Mouse (Mus musculus) MEL (cell line): ENCODE data around the gene Acin1.

Experiments
- BHLHE40 ChIP-seq: IDR thresholded peaks from 2 replicates; pipeline ENCODE4 v1.6.1; 2012; ENCODE audit warnings: low read depth, mild to moderate bottlenecking, inconsistent platforms, low read length, improper control_type of control experiment, borderline replicate concordance
- CTCF ChIP-seq, 3 experiments: IDR thresholded peaks in 2 of 3; conservative IDR thresholded peaks in 1 of 3; 2 replicates each; pipeline ENCODE4 v1.5.1; 2011 to 2012; ENCODE audit warnings: low read length in 3 of 3, low read depth in 2 of 3, mild to moderate bottlenecking in 2 of 3, improper control_type of control experiment in 1 of 3, inconsistent platforms in 1 of 3, mixed read lengths in 1 of 3, moderate library complexity in 1 of 3; ENCODE audit not compliant: control insufficient read depth in 1 of 3, insufficient read depth in 1 of 3, poor library complexity in 1 of 3, severe bottlenecking in 1 of 3
- E2F4 ChIP-seq: IDR thresholded peaks from 2 replicates; pipeline ENCODE4 v1.6.1; 2011; ENCODE audit warnings: low read depth, low read length, improper control_type of control experiment, borderline replicate concordance
- ELF1 ChIP-seq: IDR thresholded peaks from 2 replicates; pipeline ENCODE4 v1.6.1; 2014; ENCODE audit warnings: low read depth, mild to moderate bottlenecking, inconsistent platforms, low read length, improper control_type of control experiment, moderate library complexity
- EP300 ChIP-seq, 2 experiments: IDR thresholded peaks; 2 replicates each; pipeline ENCODE4 v1.6.1; 2011; ENCODE audit warnings: improper control_type of control experiment in 2 of 2, low read length in 2 of 2, low read depth in 1 of 2, mild to moderate bottlenecking in 1 of 2
- HCFC1 ChIP-seq: IDR thresholded peaks from 2 replicates; pipeline ENCODE4 v1.6.1; 2012; ENCODE audit warnings: low read depth, mild to moderate bottlenecking, inconsistent platforms, low read length, improper control_type of control experiment, moderate library complexity
- MAX ChIP-seq: IDR thresholded peaks from 2 replicates; pipeline ENCODE4 v1.6.1; 2011; ENCODE audit warnings: low read length, improper control_type of control experiment
- POLR2A ChIP-seq, 2 experiments: IDR thresholded peaks; 2 replicates each; pipeline ENCODE4 v1.6.1; 2011 to 2012; ENCODE audit warnings: low read length in 2 of 2, mild to moderate bottlenecking in 2 of 2, control low read depth in 1 of 2, improper control_type of control experiment in 1 of 2, low read depth in 1 of 2, moderate library complexity in 1 of 2; ENCODE audit not compliant: control insufficient read depth in 1 of 2, insufficient read depth in 1 of 2, poor library complexity in 1 of 2
- POLR2AphosphoS5 ChIP-seq: IDR thresholded peaks from 2 replicates; pipeline ENCODE4 v1.6.1; 2012; ENCODE audit warnings: low read depth, borderline replicate concordance, mild to moderate bottlenecking, inconsistent platforms, low read length, moderate library complexity, mixed read lengths
- TBP ChIP-seq: IDR thresholded peaks from 2 replicates; pipeline ENCODE4 v1.8.0; 2011; ENCODE audit warnings: low read depth, low read length, improper control_type of control experiment
- ZKSCAN1 ChIP-seq: IDR thresholded peaks from 2 replicates; pipeline ENCODE4 v1.6.1; 2012; ENCODE audit warnings: low read depth, mild to moderate bottlenecking, inconsistent platforms, low read length, improper control_type of control experiment, moderate library complexity

DNA sequence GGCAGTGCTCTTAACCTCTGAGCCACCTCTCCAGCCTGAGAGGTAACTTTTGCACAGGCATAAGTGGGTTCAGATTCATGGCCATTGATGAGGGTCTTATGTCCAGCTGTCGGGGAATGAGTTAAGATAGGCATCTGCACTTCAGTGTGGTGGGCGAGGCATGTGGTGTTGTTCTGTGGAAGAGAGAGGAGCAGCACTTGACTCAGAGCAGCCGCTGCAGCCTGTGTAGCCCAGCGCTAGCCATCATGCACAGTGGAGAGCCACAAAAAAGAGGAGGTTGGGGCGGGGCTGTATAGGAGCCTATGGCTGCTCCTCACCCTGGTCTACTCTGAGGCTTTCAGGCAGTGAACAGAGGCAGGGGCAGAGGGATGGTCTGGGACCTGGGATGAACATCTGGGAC, 58.6 kb downstream of the Acin1 start:
- TF ChIP-seq EP300 (IDR thresholded peaks at IDR 0.05; ENCODE audit: low read depth in 1 of 2, low read length in 2 of 2), result no peak
- TF ChIP-seq HCFC1, result no peak
- TF ChIP-seq BHLHE40, result no peak
- TF ChIP-seq POLR2A (IDR thresholded peaks at IDR 0.05; ENCODE audit: control insufficient read depth in 1 of 2, insufficient read depth in 1 of 2, low read depth in 1 of 2, low read length in 2 of 2, poor library complexity in 1 of 2), result no peak
- no peak for TF ChIP-seq CTCF (IDR thresholded peaks at IDR 0.05 in 2 of 3, conservative IDR thresholded peaks at IDR 0.05 in 1 of 3; ENCODE audit: control insufficient read depth in 1 of 3, insufficient read depth in 1 of 3, low read depth in 2 of 3, low read length in 3 of 3, poor library complexity in 1 of 3, severe bottlenecking in 1 of 3)
- no peak for TF ChIP-seq POLR2AphosphoS5
- TF ChIP-seq E2F4, result no peak
- no peak for TF ChIP-seq ZKSCAN1
- TF ChIP-seq MAX, result no peak
- TF ChIP-seq TBP, result no peak
- no peak for TF ChIP-seq ELF1
